ENCODE assay signal across 19 mouse cellular contexts in genomic region chr5:115554536-115555291, GRCm38 (mm10). TPM values are rescaled to one million over a fixed set of nuclear protein-coding genes. Genes with fewer than 3 reads are reported as not detected.
DNase-seq lines count a peak whose midpoint lies in the region; ATAC-seq and TF ChIP-seq lines count a peak whose summit lies in the region.
"Had no signal": no experiment of that assay in that cellular context is flagged by ENCODE, and none has a peak within 500 bp of the region (broad histone marks: within the 10 kb centered on the region; RNA-seq: fewer than 3 reads in every experiment).

No protein-coding gene starts in this region.

- no peak overlapping the region for H3K4me3 ChIP-seq in forebrain, embryonic 13.5 days
- no peak overlapping the region for H3K4me3 ChIP-seq in forebrain, embryonic 12.5 days (replicated peaks)
- no peak overlapping the region for H3K4me3 ChIP-seq in intestine, postnatal 0 days (ENCODE audit: low read depth, low read length)
- H3K4me3 ChIP-seq: embryonic facial prominence, embryonic 12.5 days; heart, adult 2 months; heart, embryonic 15.5 days; hindbrain, embryonic 13.5 days had no signal

- no peak for ATAC-seq in forebrain, embryonic 13.5 days
- ATAC-seq in forebrain, embryonic 12.5 days (ENCODE audit: low FRiP score) = no peak
- ATAC-seq in intestine, postnatal 0 days = no peak
- ATAC-seq: activated CD4-positive, CD25-positive, alpha-beta regulatory T cell, adult 4 months; forebrain, postnatal 0 days; Patski had no signal

- WGBS in forebrain, embryonic 13.5 days = 91% methylated on average over 18 of the region's 18 CpGs
- 93% methylated on average over 18 of the region's 18 CpGs for WGBS in forebrain, embryonic 12.5 days
- 75% methylated on average over 18 of the region's 18 CpGs for WGBS in intestine, postnatal 0 days

- H3K4me1 ChIP-seq in forebrain, embryonic 13.5 days = no peaks in the 10 kb centered on the region
- no peaks in the 10 kb centered on the region for H3K4me1 ChIP-seq in forebrain, embryonic 12.5 days
- H3K4me1 ChIP-seq in intestine, postnatal 0 days (replicated peaks; ENCODE audit: control insufficient read depth, insufficient read depth, low read length) = no peaks in the 10 kb centered on the region

- H3K9me3 ChIP-seq in forebrain, embryonic 13.5 days (replicated peaks) = no peaks in the 10 kb centered on the region
- H3K9me3 ChIP-seq in forebrain, embryonic 12.5 days = no peaks in the 10 kb centered on the region
- no peaks in the 10 kb centered on the region for H3K9me3 ChIP-seq in intestine, postnatal 0 days (ENCODE audit: control insufficient read depth)
- H3K9me3 ChIP-seq: embryonic facial prominence, embryonic 12.5 days; heart, embryonic 15.5 days; hindbrain, embryonic 13.5 days had no signal

- 0 out of 2 replicates have a peak overlapping the region, but pooled peaks have one; percentile 3 for H3K9ac ChIP-seq in forebrain, embryonic 13.5 days
- no peak overlapping the region for H3K9ac ChIP-seq in forebrain, embryonic 12.5 days
- H3K9ac ChIP-seq in intestine, postnatal 0 days (ENCODE audit: low read depth, low read length) = no peak overlapping the region
- H3K9ac ChIP-seq: embryonic facial prominence, embryonic 12.5 days; forebrain, postnatal 0 days; heart, embryonic 15.5 days had no signal

- H3K4me2 ChIP-seq in forebrain, embryonic 13.5 days = no peak overlapping the region
- H3K4me2 ChIP-seq in forebrain, embryonic 12.5 days = no peak overlapping the region
- H3K4me2 ChIP-seq in intestine, postnatal 0 days (replicated peaks; ENCODE audit: low read depth) = no peak overlapping the region
- H3K4me2 ChIP-seq: embryonic facial prominence, embryonic 12.5 days; heart, embryonic 11.5 days; heart, embryonic 15.5 days; hindbrain, embryonic 13.5 days had no signal

- DNase-seq in kidney, postnatal 10 days = peak; percentile 27
- no peak for DNase-seq in kidney, adult 11 months
- DNase-seq in testis, postnatal 14 days (ENCODE audit: low spot score) = peak; percentile 71
- DNase-seq: adrenal gland, postnatal 14 days; cerebellum, adult 18-20 months; forebrain, postnatal 0 days; gastrocnemius, postnatal 14 days; heart, adult 2 months; heart, postnatal 14 days had no signal

- no peak overlapping the region for H3K27ac ChIP-seq in forebrain, embryonic 13.5 days
- H3K27ac ChIP-seq in forebrain, embryonic 12.5 days = no peak overlapping the region
- peak overlapping the region; percentile 81 for H3K27ac ChIP-seq in intestine, postnatal 0 days (ENCODE audit: low read depth, low read length)
- H3K27ac ChIP-seq: embryonic facial prominence, embryonic 12.5 days; heart, adult 2 months; heart, embryonic 15.5 days; hindbrain, embryonic 13.5 days had no signal

- no peaks in the 10 kb centered on the region for H3K27me3 ChIP-seq in forebrain, embryonic 13.5 days
- no peaks in the 10 kb centered on the region for H3K27me3 ChIP-seq in forebrain, embryonic 12.5 days
- H3K27me3 ChIP-seq in intestine, postnatal 0 days (replicated peaks; ENCODE audit: control insufficient read depth, insufficient read depth, low read length) = no peaks in the 10 kb centered on the region
- H3K27me3 ChIP-seq: CH12.LX; embryonic facial prominence, embryonic 12.5 days; heart, embryonic 15.5 days; hindbrain, embryonic 13.5 days; Patski had no signal

- no peak for TF ChIP-seq CTCF in intestine, postnatal 0 days (IDR thresholded peaks at IDR 0.05; ENCODE audit: low read depth)

- peaks cover 33% of the 10 kb centered on the region for H3K36me3 ChIP-seq in forebrain, embryonic 13.5 days (ENCODE audit: poor library complexity, severe bottlenecking)
- H3K36me3 ChIP-seq in forebrain, embryonic 12.5 days (replicated peaks) = peaks cover 22% of the 10 kb centered on the region
- H3K36me3 ChIP-seq in intestine, postnatal 0 days (ENCODE audit: control insufficient read depth, insufficient read depth) = peaks cover 59% of the 10 kb centered on the region

RNA-seq across cellular contexts. Expression of gene Rplp0, which starts 4.6 kb away (rescaled TPM):
- polyA plus RNA-seq in forebrain, embryonic 13.5 days (2015; fragmentation: Nextera tagmentation; extraction: Ambion mirVana) = 1,081 and 1,088 TPM in 2 replicates
- 860 and 944 TPM in 2 replicates for polyA plus RNA-seq in forebrain, embryonic 12.5 days (2016; fragmentation: Nextera tagmentation; extraction: Ambion mirVana)
- polyA plus RNA-seq in intestine, postnatal 0 days (2015; fragmentation: Nextera tagmentation; extraction: Ambion mirVana) = 832 and 868 TPM in 2 replicates

RNA-seq across cellular contexts. Expression of gene Gcn1l1, which starts 10.3 kb away (rescaled TPM):
- polyA plus RNA-seq in forebrain, embryonic 13.5 days (2015; fragmentation: Nextera tagmentation; extraction: Ambion mirVana) = 41.7 and 46.1 TPM in 2 replicates
- polyA plus RNA-seq in forebrain, embryonic 12.5 days (2016; fragmentation: Nextera tagmentation; extraction: Ambion mirVana) = 60.4 and 67.4 TPM in 2 replicates
- 9.3 and 9.6 TPM in 2 replicates for polyA plus RNA-seq in intestine, postnatal 0 days (2015; fragmentation: Nextera tagmentation; extraction: Ambion mirVana)

RNA-seq across cellular contexts. Expression of gene Pxn, which starts 48.2 kb away (rescaled TPM):
- polyA plus RNA-seq in forebrain, embryonic 13.5 days (2015; fragmentation: Nextera tagmentation; extraction: Ambion mirVana) = 16.8 and 17.7 TPM in 2 replicates
- polyA plus RNA-seq in forebrain, embryonic 12.5 days (2016; fragmentation: Nextera tagmentation; extraction: Ambion mirVana) = 24.6 and 25.3 TPM in 2 replicates
- 65.1 and 71.1 TPM in 2 replicates for polyA plus RNA-seq in intestine, postnatal 0 days (2015; fragmentation: Nextera tagmentation; extraction: Ambion mirVana)
